Mouse (Mus musculus) CH12F3 (cell line): ENCODE results near the gene Ptpn3.
"Not testable (repeated sequence)": the region's sequence is repeated elsewhere in the genome, so short reads cannot be mapped to it uniquely, and the experiment has no call there.

ENCODE experiments used
- in situ Hi-C: fragments of 300-500 bp; cut with MboI; formaldehyde crosslinking; loops from 2 replicates; pipeline ENCODE4 v1.14.3; 2020; ENCODE audit warnings: low sequenced_read_pairs

Gene Ptpn3

DNA sequence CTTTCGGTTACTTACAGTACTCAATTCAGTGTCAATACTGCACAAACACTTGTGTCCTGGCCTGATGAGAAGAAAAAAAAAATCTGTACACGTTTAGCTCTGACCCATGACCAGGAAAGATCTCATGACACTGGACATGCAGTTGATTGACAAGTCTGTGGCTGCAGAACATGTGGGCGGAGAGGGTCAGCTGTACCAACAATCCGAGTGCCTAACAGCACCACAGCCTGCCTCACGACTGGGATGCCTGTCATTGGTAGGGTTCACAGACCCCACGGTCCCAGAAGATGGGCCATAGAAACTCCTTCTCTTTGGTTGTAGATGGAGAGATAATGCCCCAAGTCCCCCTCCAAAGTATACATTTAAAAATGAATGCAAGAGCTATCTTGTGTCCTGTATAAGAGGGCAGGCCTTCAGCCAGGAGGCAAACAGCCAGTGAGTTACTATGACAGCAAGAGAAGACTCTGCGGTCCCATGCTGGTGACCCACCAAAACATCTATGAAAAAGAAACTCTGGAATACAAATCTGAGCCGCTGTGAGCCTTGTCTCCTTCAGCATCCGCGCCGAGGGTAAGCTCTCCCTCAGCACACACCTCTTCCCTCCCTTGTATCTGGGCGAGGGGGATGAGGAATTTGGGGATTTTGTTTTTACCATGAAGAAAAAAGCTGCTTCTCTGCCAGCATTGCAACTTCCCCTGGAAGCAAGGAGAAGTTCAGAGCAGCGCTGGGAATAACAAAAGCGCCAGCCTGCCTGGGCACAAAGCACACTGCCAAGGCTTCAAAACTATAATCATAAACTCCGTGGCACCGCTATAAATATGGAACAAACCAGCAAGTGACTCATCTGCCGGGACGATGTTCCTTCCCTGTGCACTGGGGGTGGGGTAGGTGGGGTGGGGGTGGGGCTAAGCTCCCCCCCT, 72.8 kb downstream of the Ptpn3 start:
- in situ Hi-C loops, result no loop called here

DNA sequence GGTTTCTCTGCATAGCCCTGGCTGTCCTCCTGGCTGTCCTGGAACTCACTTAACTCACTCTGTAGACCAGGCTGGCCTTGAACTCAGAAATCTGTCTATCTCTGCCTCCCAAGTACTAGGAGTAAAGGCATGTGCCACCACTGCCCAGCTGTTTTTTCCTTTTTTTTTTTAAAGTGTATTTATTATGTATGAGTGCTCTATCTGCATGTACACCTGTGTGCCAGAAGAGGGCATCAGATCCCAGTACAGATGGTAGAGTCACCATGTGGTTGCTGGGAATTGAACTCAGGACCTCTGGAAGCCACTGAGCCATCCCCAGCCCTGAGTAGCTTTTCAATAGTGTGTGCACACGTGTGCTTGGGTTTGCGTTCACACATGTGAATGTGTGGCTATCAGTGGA, 76.9 kb downstream of the Ptpn3 start:
- in situ Hi-C loops, result no loop called here

DNA sequence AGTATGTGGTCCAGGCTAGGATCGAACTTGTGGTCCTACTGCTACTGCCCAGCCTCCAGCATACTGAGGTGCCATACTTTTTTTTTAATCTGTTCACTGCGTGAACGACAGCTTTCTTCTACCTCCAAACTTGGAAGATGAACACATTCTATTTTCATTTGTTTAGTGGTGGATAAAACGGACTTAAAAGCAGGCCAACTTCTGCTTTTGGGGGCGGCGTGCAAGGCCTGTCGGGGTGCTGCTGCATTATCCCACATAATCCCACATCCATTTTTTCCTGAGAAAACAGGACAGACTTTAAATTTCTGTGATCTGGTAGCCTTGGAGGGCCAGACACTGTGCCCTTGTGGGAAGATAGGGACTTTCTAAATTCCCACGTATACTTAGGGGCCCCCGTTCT, 83.9 kb downstream of the Ptpn3 start:
- in situ Hi-C loops, result no loop called here

DNA sequence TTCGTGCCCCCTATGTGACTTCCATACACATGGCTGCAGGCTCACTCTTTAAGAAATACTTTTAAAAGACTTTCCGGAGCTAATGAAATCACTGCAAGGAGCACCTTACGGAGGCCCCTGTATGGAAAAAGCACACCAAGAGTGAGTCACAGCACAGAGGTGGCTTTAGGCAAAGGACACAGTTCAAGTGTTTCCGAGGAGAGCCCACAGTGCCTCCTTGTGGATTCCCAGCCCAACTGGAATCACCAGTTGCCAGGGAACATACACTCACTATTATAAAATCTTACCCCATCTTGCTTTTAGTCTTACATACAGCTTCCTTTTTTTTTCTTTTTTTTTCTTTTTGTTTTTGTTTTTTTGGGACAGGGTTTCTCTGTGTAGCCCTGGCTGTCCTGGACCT, 85.1 kb downstream of the Ptpn3 start:
- in situ Hi-C loops, result no loop called here

DNA sequence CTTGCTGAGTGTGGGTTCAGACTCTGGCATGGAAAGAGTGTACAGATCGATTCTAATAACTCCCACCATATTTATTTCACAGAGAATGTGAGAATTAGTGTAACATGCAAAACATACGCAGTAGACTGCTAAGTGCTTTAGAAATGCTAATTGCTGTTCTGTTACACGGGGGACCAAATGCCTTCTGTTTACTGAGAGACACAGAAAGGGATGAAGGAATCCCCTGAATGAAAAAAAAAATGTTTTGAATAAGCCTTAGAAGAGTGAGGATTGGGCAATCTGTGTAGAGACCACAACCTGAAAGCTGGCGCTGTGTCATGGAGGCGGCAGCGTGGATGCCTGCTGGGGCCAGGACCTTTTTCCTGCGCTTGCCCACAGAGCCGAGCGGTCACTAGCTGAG, 86.8 kb downstream of the Ptpn3 start:
- in situ Hi-C loops, result no loop called here

DNA sequence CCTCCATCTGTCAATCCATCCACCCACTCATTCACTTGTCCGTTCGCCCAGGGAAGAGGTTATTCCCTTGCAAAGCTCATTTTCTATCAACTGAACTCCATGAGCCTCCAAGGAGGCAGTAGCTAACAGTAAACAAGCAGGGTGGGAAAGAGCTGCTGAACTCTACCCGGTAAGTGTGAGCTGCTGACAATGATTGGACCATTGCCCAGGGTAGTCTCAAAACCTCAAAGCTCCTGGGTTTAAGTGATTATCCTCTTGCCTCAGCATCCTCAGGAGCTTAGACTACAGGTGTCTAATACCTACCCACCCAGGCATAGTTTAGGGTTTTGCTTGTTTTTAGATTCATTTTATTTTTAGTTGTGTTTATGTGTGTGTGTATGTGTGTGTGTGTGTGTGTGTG, 87.5 kb downstream of the Ptpn3 start:
- in situ Hi-C loops, result no loop called here

DNA sequence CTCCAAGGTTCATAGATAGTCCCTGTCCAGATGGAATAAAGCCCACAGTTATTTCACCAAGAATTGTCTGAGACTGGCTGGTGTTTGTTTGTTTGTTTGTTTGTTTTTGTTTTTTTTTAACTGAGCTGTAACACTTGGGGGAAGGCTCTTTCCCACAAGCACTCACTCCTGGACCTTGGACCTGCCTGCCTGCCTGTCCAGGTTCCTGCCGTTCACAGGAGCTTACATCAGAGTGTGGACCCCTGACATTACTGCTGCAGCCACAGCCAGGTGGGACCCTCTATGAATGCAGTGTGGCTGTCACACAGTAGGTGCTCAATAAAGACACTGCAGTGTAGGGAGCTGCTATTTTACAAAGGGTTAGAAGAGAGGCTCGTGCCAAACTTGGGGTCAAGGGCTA, 89.9 kb downstream of the Ptpn3 start:
- in situ Hi-C loops, result no loop called here

DNA sequence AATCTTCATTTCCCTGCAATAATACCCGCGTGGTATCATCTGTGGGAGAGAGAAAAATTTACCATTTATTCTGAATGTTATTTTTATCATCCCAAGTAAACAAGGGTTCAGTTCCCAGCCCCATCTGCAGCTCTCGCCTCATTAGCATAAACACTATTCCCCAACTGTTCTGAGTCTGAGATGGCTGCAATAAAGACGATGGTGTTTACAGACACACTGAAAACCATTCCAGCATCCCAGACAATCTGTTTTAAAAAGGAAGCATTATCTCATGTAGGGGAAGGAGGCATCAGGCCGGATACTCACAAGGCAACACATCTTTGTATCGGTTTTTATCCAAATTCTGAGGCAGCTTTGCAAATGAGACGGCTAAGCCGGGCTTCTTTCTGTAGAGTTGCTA, 95.7 kb downstream of the Ptpn3 start:
- in situ Hi-C loops, result no loop called here

DNA sequence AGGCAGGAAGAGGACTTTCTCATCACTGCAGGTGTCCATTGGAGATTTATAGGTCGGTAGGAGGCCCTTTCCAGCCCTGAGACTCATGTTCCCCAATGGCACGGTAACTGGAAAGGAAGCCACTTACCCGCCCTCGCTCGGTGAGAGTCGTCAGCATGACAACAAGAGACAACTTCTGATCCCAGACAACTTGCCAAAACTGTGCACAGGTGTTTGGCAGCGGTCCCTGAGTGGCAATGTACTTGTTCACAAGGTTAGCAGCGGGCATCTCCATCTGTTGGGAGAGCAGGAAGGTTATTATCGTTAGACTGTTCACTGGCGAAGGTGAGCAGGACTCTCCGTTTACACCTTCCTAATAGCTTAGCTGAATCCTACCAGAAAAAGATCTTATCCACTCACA, 96.9 kb downstream of the Ptpn3 start:
- in situ Hi-C loops, result no loop called here

DNA sequence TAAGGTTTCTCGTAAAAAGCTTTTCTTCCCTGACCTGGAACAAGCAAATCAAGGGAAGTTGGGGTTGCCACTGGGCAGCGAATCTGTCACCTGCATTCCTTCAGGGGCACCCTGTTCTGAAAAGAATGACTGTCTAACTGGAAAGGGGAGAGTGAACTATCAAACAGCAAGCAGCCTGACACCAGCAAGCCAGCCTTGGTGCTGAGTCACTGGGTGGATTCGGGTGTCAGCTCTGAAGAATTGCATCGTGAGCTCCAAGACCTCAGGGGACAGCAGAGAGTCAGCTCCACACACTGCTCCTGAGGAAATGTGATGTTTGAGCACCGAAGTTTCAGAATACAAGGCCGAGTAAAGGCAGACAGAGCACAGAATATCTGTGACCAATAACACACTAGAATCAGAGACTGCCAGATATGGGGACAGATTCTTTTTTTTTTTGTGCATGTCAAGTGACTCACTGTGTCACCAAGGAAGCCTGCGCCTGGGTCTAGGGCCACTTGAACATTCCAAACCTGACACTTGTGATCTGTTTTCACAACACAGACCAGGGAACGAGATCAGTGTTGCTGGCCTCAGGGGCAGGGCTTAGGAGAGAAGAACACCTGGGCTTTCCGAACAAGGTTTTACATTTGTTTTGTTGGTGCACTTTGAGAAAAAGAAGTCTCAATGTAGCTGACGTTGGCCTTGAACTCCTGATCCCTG, 98.8 kb downstream of the Ptpn3 start:
- in situ Hi-C loops, result no loop called here

DNA sequence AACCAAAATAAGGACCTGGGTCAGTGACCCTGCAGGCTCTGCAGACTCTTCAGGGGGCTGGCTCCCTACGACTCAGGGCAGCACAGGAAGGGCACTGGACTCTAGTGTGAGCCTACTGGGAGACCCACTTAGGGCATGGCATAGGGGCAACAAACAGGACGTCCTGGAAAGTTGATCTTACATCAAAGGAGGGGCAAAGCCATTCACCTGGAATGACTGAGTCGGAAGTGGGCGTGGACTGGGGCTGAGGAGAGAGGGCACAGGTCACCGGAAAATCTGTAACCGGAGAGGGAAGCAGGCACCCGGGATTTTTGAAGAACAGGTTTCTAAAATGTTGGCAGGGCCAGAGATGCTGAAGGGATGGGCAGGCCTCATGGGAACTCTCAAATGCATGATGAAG, 99.5 kb downstream of the Ptpn3 start:
- in situ Hi-C loops, result no loop called here

DNA sequence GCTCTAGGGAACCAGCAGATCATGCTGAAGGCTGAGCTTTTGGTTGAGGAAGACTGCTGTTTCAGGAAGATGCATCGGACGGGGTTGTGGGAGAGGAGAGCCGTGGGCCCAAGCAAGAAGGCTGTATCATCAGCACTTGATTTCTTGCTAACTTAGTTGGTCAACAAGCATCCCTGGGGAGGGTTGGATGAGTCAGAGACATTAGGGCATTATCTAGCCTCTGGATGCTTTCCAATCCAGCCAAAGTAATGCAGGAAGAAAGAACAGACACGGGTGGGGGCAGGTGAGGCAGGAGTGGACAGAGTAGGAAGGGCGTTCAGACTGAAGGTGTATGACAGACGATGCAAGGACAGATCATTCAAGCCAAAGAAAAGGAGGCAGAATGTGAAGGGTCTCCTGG, 101.0 kb downstream of the Ptpn3 start:
- in situ Hi-C loops, result no loop called here

DNA sequence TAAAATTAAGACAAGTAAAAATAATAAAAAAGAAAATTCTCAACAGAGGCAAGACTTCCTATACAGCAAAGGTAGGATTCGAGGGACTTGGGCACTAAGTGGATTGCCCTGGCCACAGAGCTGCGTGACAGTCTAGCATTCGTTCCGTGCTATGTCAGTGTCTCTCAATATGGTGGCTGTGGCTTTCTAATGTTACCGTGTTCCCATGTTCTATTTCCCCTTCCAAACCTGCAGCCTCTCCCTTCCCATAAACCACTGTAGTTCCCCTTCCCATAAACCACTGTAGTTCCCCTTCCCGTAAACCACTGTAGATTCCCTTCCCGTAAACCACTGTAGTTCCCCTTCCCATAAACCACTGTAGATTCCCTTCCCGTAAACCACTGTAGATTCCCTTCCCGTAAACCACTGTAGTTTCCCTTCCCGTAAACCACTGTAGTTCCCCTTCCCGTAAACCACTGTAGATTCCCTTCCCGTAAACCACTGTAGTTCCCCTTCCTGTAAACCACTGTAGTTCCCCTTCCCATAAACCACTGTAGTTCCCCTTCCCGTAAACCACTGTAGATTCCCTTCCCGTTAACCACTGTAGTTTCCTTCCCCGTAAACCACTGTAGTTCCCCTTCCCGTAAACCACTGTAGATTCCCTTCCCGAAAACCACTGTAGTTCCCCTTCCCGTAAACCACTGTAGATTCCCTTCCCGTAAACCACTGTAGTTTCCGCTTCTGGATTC, 102.8 kb downstream of the Ptpn3 start:
- in situ Hi-C loops, result not testable (repeated sequence)

DNA sequence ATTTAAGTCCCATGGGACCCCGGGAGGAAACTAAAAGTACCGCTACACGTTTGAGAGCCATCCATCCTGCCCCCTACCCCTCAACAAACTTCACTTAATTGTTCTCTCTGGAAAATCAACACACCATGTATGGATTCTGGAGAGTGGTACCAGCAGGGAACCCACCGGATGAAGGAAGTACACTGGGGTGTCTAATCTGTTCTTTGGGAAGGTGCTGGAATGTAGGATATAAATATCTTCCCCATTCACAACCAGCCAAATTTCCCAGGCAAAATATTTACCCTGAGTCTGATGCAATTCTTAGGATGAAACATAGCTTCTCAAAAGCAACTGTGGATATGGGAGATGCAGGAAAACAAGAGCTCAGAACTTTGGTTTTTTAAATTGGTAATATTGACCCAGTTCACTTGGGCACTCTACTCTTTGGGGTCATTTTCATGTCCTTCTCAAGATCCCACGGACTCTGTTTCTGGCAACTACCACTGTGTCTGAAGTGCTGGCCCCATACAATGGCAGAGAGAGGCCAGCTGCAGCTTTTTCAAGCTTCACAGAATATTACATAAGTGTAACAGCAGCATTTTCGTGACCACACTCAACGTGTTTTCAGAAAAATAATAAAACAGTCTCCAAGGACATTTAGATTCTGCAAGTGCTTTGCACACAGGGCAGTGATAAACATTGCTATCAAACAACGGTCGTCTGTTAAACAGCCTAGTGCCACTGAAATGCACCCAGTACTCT, 109.9 kb downstream of the Ptpn3 start:
- in situ Hi-C loops, result no loop called here

DNA sequence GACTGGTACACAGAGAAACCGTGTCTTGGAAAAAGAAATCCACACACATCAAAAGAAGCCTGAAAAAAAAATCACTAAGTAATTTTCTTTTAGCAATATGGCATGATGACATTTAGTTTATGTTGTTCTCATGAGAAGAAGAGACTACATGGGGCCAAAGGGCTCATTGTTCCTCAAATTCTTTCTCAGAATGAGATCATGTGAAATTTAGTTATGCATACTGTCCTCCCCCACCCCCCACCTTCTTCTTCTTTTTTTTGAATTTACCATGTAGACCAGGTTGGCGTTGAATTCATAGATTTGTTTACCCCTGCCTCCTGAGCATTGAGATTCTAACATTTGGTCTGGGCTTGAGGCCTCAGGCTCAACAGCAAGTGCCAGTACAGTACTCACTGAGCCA, 111.8 kb downstream of the Ptpn3 start:
- in situ Hi-C loops, result no loop called here

DNA sequence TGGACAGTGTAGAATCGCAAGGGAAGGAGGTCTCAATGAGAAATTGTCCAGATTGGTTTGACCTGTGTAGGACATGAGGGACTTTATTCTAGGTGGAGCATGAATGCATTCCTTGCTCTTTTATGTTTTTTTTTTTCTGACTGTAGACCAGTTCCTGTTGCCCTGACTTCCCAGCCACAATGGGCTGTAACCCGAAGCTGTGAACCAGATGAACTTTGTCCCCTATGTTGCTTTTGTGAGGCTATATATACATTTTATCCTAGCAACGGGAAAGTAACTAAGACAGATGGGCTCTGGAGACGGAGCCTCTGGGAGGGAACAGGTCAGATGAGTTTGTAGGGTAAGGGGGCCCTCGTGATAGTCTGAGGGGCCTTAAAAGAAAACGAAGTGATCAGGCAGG, 115.6 kb downstream of the Ptpn3 start:
- in situ Hi-C loops, result no loop called here

DNA sequence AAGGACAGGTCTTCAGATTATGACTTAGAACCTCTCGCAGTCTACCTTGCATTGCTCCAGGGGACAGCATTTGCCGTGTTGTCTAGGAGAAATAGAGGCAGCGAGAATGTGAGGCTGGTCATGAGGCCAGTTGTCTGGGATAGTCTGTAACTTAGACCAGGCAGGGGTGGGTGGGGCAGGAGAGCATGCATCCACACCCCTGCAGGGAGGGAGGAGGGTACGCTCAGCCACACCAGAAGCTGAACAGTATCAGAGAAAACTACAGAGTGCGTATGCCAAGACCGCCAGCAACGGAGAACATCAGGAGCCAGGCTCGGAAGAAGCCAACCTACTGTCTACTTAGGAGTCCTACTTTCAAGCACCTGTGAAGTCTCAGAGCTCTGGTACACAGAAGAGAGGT, 116.2 kb downstream of the Ptpn3 start:
- in situ Hi-C loops, result no loop called here

DNA sequence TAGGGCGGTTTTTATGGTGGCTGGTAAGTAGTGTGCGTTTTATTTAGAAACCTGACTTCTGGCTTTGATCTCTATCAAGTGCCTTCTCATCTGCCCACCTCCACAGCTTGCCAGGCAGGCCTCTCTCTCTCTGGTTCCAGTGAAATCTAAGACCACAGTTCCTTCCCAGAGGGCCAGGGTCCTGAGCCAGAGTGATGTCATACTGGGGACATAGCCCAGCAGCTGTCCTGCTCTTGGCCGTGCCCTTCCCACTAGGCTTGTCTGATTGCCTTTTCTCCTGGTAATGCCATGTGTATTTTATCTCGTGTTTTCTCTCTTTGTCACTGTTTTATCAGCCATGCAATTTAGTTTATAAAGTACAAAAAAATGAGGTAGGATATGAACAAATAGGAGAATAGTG, 118.1 kb downstream of the Ptpn3 start:
- in situ Hi-C loops, result no loop called here

DNA sequence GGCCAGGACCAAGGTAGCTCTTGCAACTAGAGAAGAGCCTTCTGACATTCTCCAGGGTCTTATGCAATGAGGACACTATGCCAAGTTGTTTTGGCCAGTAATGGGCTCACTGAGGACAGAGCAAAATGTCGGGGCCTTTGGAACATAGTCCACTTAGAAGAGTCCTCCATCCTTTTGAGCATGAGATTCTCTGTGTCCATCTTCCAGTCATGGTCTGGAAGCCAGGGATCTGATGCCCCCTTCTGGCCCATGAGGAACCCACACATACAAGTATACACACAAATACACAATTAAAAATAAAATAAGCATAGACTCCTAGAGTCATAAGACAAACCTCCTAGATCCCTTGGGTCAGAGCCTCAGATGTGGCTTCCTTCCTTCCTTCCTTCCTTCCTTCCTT, 120.1 kb downstream of the Ptpn3 start:
- in situ Hi-C loops, result no loop called here

DNA sequence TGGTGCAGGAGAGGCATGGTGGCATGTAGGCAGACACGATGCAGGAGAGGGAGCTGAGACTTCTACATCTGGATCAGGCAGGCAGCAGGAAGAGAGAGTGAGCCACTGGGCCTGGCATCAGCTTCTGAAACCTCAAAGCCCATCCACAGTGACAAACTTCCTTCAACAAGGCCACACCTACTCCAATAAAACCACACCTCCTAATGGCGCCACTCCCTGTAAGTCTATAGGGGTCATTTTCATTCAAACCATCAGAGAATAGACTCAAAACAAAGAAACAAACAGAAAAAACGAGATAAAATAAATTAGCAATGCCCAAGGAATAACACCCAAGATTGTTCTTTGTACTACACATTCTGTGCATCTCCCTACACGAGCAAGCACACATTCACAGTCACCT, 122.8 kb downstream of the Ptpn3 start:
- in situ Hi-C loops, result no loop called here

DNA sequence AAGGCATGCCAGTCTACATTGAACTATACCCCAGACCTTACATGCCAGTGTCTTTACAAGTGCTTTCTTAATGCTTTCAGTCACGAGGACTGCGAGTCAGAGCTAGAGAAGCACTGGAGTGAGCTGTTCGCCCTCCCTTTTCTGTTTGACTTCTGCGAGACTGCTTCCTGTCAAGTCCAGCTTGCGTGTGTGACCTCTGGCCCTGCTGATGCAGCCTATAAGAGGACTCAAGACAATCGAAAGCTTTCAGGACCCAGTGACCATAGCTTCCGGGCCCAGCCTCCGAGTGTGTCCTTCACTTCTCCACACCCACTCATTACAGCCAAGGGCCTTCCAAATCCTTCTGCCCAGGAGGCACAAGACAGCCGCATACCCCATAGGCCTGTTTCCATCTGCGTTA, 126.3 kb downstream of the Ptpn3 start:
- in situ Hi-C loops, result no loop called here
